9 mouse cellular contexts compared by ENCODE assay signal in genomic region chr7:28263786-28264185, GRCm38 (mm10). TPM values are rescaled to one million over a fixed set of nuclear protein-coding genes. Genes with fewer than 3 reads are reported as not detected.
DNase-seq lines count a peak whose midpoint lies in the region; ATAC-seq and TF ChIP-seq lines count a peak whose summit lies in the region.
"Had no signal": no experiment of that assay in that cellular context is flagged by ENCODE, and none has a peak within 500 bp of the region (broad histone marks: within the 10 kb centered on the region; RNA-seq: fewer than 3 reads in every experiment).

No protein-coding gene starts in this region.

- ATAC-seq in forebrain, postnatal 0 days, result no peak
- no peak for ATAC-seq in forebrain, embryonic 16.5 days
- peak; percentile 79 for ATAC-seq in granulocyte monocyte progenitor cell, adult 5-6 weeks (replicated peaks; ENCODE audit: poor library complexity, severe bottlenecking)
- peak; percentile 48; the same call in 1 of the 2 replicates for ATAC-seq in limb, embryonic 11.5 days (ENCODE audit: insufficient number of reproducible peaks, low FRiP score, low TSS enrichment, low read depth)

- no peak overlapping the region for H3K9ac ChIP-seq in forebrain, postnatal 0 days
- no peak overlapping the region for H3K9ac ChIP-seq in forebrain, embryonic 16.5 days (replicated peaks; ENCODE audit: low read depth, low read length)
- no peak overlapping the region for H3K9ac ChIP-seq in limb, embryonic 11.5 days (ENCODE audit: low read length)

- no peak overlapping the region for H3K27ac ChIP-seq in forebrain, postnatal 0 days (ENCODE audit: low read depth, low read length)
- no peak overlapping the region for H3K27ac ChIP-seq in forebrain, embryonic 16.5 days (ENCODE audit: low read length)
- no peak overlapping the region for H3K27ac ChIP-seq in limb, embryonic 11.5 days (replicated peaks; ENCODE audit: low read depth, low read length)

- peak; percentile 27 for TF ChIP-seq CTCF in forebrain, postnatal 0 days (IDR thresholded peaks at IDR 0.05; ENCODE audit: low read depth)

- H3K4me2 ChIP-seq in forebrain, postnatal 0 days (ENCODE audit: low read depth), result no peak overlapping the region
- no peak overlapping the region for H3K4me2 ChIP-seq in forebrain, embryonic 16.5 days (ENCODE audit: low read length)
- no peak overlapping the region for H3K4me2 ChIP-seq in limb, embryonic 11.5 days (ENCODE audit: low read depth, severe bottlenecking)

- WGBS in forebrain, postnatal 0 days, result 6% methylated on average over 15 of the region's 15 CpGs
- WGBS in forebrain, embryonic 16.5 days, result 4% methylated on average over 15 of the region's 15 CpGs
- WGBS in limb, embryonic 11.5 days, result 5% methylated on average over 15 of the region's 15 CpGs

- no peaks in the 10 kb centered on the region for H3K9me3 ChIP-seq in forebrain, postnatal 0 days (ENCODE audit: low read length)
- no peaks in the 10 kb centered on the region for H3K9me3 ChIP-seq in forebrain, embryonic 16.5 days (ENCODE audit: control insufficient read depth, low read length)
- no peaks in the 10 kb centered on the region for H3K9me3 ChIP-seq in limb, embryonic 11.5 days (ENCODE audit: control insufficient read depth, low read length)

- DNase-seq in forebrain, postnatal 0 days, result no peak
- DNase-seq in 3T3-L1 (ENCODE audit: low read depth, low spot score), result peak; percentile 74
- peak; percentile 83 for DNase-seq in adrenal gland, postnatal 25 days
- DNase-seq in limb, embryonic 11.5 days (ENCODE audit: low spot score), result peak; percentile 93
- DNase-seq in ovary, postnatal 14 days (ENCODE audit: low spot score), result peak; percentile 71
- peak; percentile 72 for DNase-seq in yolk sac, embryonic 10.5 days (ENCODE audit: low spot score)

- H3K4me3 ChIP-seq in forebrain, postnatal 0 days (ENCODE audit: low read depth, low read length), result no peak overlapping the region
- H3K4me3 ChIP-seq in forebrain, embryonic 16.5 days (replicated peaks; ENCODE audit: low read length), result no peak overlapping the region
- no peak overlapping the region for H3K4me3 ChIP-seq in limb, embryonic 11.5 days (ENCODE audit: low read depth, low read length)

- H3K27me3 ChIP-seq in forebrain, postnatal 0 days (ENCODE audit: insufficient read depth, low read length), result no peaks in the 10 kb centered on the region
- H3K27me3 ChIP-seq in forebrain, embryonic 16.5 days (replicated peaks; ENCODE audit: control insufficient read depth, insufficient read depth, low read length), result no peaks in the 10 kb centered on the region
- H3K27me3 ChIP-seq in limb, embryonic 11.5 days (ENCODE audit: control insufficient read depth, insufficient read depth, low read length), result no peaks in the 10 kb centered on the region

- no peaks in the 10 kb centered on the region for H3K36me3 ChIP-seq in forebrain, postnatal 0 days (ENCODE audit: insufficient read depth)
- H3K36me3 ChIP-seq in forebrain, embryonic 16.5 days (ENCODE audit: control insufficient read depth, insufficient read depth), result no peaks in the 10 kb centered on the region
- H3K36me3 ChIP-seq in limb, embryonic 11.5 days (ENCODE audit: control insufficient read depth, insufficient read depth, low read length), result no peaks in the 10 kb centered on the region

- H3K4me1 ChIP-seq in forebrain, postnatal 0 days (ENCODE audit: insufficient read depth), result no peaks in the 10 kb centered on the region
- H3K4me1 ChIP-seq in forebrain, embryonic 16.5 days (replicated peaks; ENCODE audit: control insufficient read depth, insufficient read depth, low read length), result peaks cover 3% of the 10 kb centered on the region
- H3K4me1 ChIP-seq in limb, embryonic 11.5 days (ENCODE audit: control insufficient read depth, insufficient read depth, low read length), result no peaks in the 10 kb centered on the region

RNA-seq across cellular contexts. Expression of gene Eid2, which starts 3.9 kb away (rescaled TPM):
- total RNA-seq in forebrain, postnatal 0 days (2014; rRNA removed), result 91.2 and 101 TPM in 2 replicates
- 26.7 and 28.3 TPM in 2 replicates for polyA plus RNA-seq in forebrain, postnatal 0 days (2015; fragmentation: Nextera tagmentation; extraction: Ambion mirVana)
- polyA plus RNA-seq in forebrain, embryonic 16.5 days (2015; fragmentation: Nextera tagmentation; extraction: Ambion mirVana), result 3.8 and 4.1 TPM in 2 replicates
- 22.5 and 26.6 TPM in 2 replicates for total RNA-seq in adrenal gland, postnatal 25 days (2021)
- total RNA-seq in granulocyte monocyte progenitor cell, adult 5-6 weeks (2014; fragmentation: Nextera tagmentation), result 1.2 and 2.3 TPM in 2 replicates
- total RNA-seq in granulocyte monocyte progenitor cell, adult 5-6 weeks (2017), result 2.0 and 2.8 TPM in 2 replicates
- polyA plus RNA-seq in limb, embryonic 11.5 days (2014; fragmentation: Nextera tagmentation; extraction: Ambion mirVana), result 12.8 and 16.2 TPM in 2 replicates

RNA-seq across cellular contexts. Expression of gene Eid2b, which starts 13.8 kb away (rescaled TPM):
- total RNA-seq in forebrain, postnatal 0 days (2014; rRNA removed), result 44.0 and 45.1 TPM in 2 replicates
- polyA plus RNA-seq in forebrain, postnatal 0 days (2015; fragmentation: Nextera tagmentation; extraction: Ambion mirVana), result 49.0 and 53.6 TPM in 2 replicates
- 41.8 and 45.1 TPM in 2 replicates for polyA plus RNA-seq in forebrain, embryonic 16.5 days (2015; fragmentation: Nextera tagmentation; extraction: Ambion mirVana)
- 19.2 and 21.1 TPM in 2 replicates for total RNA-seq in adrenal gland, postnatal 25 days (2021)
- total RNA-seq in granulocyte monocyte progenitor cell, adult 5-6 weeks (2014; fragmentation: Nextera tagmentation), result 1.2 and 2.1 TPM in 2 replicates
- total RNA-seq in granulocyte monocyte progenitor cell, adult 5-6 weeks (2017), result 1.6 and 1.9 TPM in 2 replicates
- polyA plus RNA-seq in limb, embryonic 11.5 days (2014; fragmentation: Nextera tagmentation; extraction: Ambion mirVana), result 11.4 TPM in 2 replicates

RNA-seq across cellular contexts. Expression of gene Selenov, which starts 27.2 kb away (rescaled TPM):
- 0.62 and 0.71 TPM in 2 replicates for total RNA-seq in forebrain, postnatal 0 days (2014; rRNA removed)
- 1.3 and 2.1 TPM in 2 replicates for polyA plus RNA-seq in forebrain, postnatal 0 days (2015; fragmentation: Nextera tagmentation; extraction: Ambion mirVana)
- 0.16 TPM in 1 of 2 replicates, not detected in the other for polyA plus RNA-seq in forebrain, embryonic 16.5 days (2015; fragmentation: Nextera tagmentation; extraction: Ambion mirVana)
- not detected in 2 replicates for total RNA-seq in adrenal gland, postnatal 25 days (2021)
- total RNA-seq in granulocyte monocyte progenitor cell, adult 5-6 weeks (2014; fragmentation: Nextera tagmentation), result not detected in 2 replicates
- not detected in 2 replicates for total RNA-seq in granulocyte monocyte progenitor cell, adult 5-6 weeks (2017)
- 0.41 TPM in 1 of 2 replicates, not detected in the other for polyA plus RNA-seq in limb, embryonic 11.5 days (2014; fragmentation: Nextera tagmentation; extraction: Ambion mirVana)
- total RNA-seq: gastrocnemius, adult 8-10 months had no signal

RNA-seq across cellular contexts. Expression of gene Dll3, which starts 38.3 kb away (rescaled TPM):
- total RNA-seq in forebrain, postnatal 0 days (2014; rRNA removed), result 7.8 and 9.5 TPM in 2 replicates
- 10.9 and 11.1 TPM in 2 replicates for polyA plus RNA-seq in forebrain, postnatal 0 days (2015; fragmentation: Nextera tagmentation; extraction: Ambion mirVana)
- 9.9 and 10.5 TPM in 2 replicates for polyA plus RNA-seq in forebrain, embryonic 16.5 days (2015; fragmentation: Nextera tagmentation; extraction: Ambion mirVana)
- not detected in 2 replicates for total RNA-seq in adrenal gland, postnatal 25 days (2021)
- not detected in 2 replicates for total RNA-seq in granulocyte monocyte progenitor cell, adult 5-6 weeks (2014; fragmentation: Nextera tagmentation)
- 0.10 TPM in 1 of 2 replicates, not detected in the other for total RNA-seq in granulocyte monocyte progenitor cell, adult 5-6 weeks (2017)
- polyA plus RNA-seq in limb, embryonic 11.5 days (2014; fragmentation: Nextera tagmentation; extraction: Ambion mirVana), result 2.7 and 4.3 TPM in 2 replicates
- total RNA-seq: gastrocnemius, adult 8-10 months had no signal

RNA-seq across cellular contexts. Expression of gene Timm50, which starts 48.1 kb away (rescaled TPM):
- 60.6 and 64.0 TPM in 2 replicates for total RNA-seq in forebrain, postnatal 0 days (2014; rRNA removed)
- polyA plus RNA-seq in forebrain, postnatal 0 days (2015; fragmentation: Nextera tagmentation; extraction: Ambion mirVana), result 116 and 140 TPM in 2 replicates
- 144 and 146 TPM in 2 replicates for polyA plus RNA-seq in forebrain, embryonic 16.5 days (2015; fragmentation: Nextera tagmentation; extraction: Ambion mirVana)
- 72.0 and 81.3 TPM in 2 replicates for total RNA-seq in adrenal gland, postnatal 25 days (2021)
- total RNA-seq in granulocyte monocyte progenitor cell, adult 5-6 weeks (2014; fragmentation: Nextera tagmentation), result 60.1 and 83.1 TPM in 2 replicates
- 45.8 and 47.7 TPM in 2 replicates for total RNA-seq in granulocyte monocyte progenitor cell, adult 5-6 weeks (2017)
- 184 and 205 TPM in 2 replicates for polyA plus RNA-seq in limb, embryonic 11.5 days (2014; fragmentation: Nextera tagmentation; extraction: Ambion mirVana)

Comparison
In these comparisons a context has a peak if more than half of its experiments do, and no peak if none do; other contexts are left out.
1. ATAC-seq: peak in granulocyte monocyte progenitor cell, adult 5-6 weeks (single experiment) and limb, embryonic 11.5 days (single experiment); none in forebrain, postnatal 0 days (single experiment) and forebrain, embryonic 16.5 days (single experiment).